Mouse (Mus musculus): ENCODE measurements around the gene Ephb1. TPM values are rescaled to one million over a fixed set of nuclear protein-coding genes. Genes with fewer than 3 reads are reported as not detected.

Gene Ephb1
- total RNA-seq, 2 experiments from 2014 or later = 10.8 to 12.7 TPM

DNA sequence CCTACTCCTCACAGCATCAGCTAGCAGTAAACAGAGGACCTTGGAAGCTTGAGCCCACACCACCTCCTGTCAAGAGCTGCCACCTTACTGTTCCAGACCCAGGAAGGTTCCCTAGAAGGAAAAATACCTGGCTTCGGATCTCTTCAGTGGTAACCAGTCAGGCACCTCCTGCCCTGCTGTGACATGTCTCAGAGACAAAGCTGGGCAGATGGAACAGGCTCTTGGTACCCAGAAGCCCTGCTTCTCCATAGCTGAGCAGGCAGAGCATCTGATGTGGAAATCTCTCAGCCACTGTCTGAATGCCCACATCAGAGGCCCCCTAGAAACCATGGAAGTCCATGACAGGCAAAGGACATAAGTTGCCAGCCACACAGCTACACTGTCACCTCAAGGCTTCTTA, 39.7 kb downstream of the Ephb1 start:
- intact Hi-C loops (cut with DNase I) = no loop called here
- DNase-seq = no peak

DNA sequence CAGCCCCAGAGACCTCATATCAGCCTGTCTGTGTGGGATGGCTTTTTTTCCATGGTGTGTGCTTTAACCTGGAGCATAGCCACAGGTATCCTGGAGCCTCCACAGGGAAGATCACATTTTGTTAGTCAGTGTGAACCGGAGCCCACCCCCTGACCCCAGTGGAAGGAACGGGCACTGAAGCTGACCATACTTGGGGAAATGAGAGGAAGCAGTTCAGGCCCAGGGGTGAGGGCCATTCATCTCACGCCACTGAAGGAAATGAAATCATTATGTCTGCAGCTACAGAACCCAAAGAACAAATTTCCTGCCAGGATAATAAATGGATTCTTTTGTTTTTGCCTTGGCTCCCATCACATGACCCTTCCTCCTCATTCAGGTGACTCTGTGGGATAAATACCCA, 44.1 kb downstream of the Ephb1 start:
- intact Hi-C loops (cut with DNase I) = no loop called here
- DNase-seq = no peak

DNA sequence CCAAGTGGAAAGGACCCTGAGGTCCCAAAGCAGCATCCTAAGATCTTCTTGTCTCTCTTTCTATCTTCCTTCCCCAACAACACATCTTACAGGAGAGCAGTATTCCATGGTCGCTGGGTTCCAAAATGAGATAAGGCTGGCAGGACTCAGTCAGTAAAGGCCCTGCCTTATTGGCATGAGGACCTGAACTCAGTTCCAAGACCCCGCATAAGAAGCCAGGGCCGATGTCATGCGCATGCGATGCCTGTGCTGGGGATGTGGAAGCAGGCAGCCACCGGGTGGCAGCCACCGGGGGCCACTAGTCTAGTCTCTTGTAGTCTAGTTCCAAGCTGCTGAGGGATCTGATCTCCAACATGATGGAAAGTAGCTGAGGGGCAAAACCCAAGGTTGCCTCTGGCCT, 45.2 kb downstream of the Ephb1 start:
- intact Hi-C loops (cut with DNase I) = no loop called here
- DNase-seq = no peak

DNA sequence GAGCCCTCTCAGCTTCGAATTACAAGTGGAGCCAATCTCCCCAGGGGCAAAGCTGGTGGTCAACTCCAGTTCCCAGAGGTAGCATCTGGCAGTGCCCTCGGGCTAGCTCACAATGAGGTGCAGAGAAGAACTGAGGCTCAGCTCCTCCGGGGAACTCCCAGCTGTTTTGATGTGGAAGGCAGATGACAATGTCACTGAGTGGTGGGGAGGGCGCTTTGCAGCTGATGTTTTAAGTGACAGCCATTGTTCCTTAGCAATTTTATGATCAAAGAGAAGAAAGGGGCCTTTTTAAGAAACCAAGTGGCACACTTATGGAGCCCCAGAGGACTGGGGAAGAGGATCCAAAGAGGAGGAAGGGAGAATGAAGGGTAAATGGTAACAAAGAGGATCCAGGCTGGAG, 46.8 kb downstream of the Ephb1 start:
- peak in 1 of 2 experiments; percentile 11 for DNase-seq
- intact Hi-C loops (cut with DNase I) = loop anchor here (2.0 kb wide), 1 partner anchor 47 kb away; the partner anchor contains the start of gene Ephb1

DNA sequence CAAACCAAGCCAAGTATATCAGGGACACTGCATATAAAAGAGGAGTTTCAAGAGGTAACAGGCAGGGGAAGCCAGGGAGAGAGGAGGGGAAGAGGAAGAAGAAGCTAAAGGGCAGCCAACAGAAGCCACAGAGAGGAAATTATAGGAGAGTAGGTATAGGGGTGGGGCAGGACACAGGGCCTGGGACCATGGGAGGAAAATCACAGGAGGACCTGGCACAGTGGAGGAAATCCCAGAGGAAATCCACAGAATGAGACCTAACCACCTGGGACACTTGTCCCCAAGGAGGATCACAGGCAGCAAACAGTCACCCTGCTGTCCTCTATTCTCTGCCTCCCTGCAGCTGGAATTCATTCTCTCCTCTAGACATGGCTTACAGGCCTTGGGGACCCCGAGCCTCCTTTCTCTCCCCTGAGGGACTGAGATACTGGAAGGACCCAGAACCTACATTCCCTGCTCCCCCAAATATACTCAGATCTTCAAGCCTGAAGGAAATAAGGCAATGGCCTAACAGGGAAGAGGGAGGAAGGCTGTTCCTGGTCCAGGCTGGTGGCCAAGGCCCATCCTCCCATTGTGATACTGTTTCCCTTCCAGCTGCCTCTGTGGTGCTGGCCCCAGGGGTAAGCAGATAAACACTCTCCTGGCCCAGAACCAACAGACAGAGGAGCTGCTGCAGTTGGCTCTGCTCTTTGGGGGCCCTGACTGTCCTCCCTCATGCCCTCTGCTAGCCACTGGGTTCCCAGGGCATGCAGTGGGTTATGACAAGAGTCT, 47.7 kb downstream of the Ephb1 start:
- DNase-seq = peak; percentile 67 to 77
- intact Hi-C loops (cut with DNase I) = loop anchor here (2.0 kb wide), 1 partner anchor 48 kb away; the partner anchor contains the start of gene Ephb1

DNA sequence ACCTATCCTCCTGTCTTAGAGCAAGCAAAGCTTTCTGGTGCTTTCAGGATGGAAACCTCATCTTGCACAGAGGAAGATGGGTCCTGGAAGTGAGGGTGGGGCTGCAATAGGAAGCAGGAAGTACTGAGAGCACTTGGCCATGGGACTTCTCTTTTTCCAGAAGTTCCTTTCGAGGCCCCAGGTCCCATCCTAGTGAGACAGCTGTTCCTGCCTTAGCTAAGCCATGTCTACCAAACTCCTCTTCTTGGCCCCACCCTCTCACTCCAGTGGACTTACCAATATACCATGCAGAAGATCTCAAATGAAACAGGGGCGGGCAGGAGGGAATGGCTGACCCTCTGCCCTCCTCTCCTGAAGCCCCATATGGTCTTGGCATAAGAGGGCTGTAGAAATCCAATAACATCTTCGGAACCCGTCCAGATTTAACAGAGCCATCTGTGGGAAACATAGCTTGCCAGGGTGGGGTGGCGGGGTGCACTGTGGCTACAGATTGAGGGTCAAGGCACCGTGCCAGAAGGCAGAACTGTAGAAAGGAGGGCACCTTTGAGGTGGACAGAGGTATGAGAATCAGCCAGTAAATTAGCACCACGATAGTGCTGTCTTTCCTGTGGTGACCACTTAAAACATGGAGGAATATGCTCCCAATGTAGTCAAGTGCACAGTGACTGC, 48.9 kb downstream of the Ephb1 start:
- no peak for DNase-seq
- intact Hi-C loops (cut with DNase I) = loop anchor here (2.0 kb wide), 1 partner anchor 49 kb away; the partner anchor contains the start of gene Ephb1

DNA sequence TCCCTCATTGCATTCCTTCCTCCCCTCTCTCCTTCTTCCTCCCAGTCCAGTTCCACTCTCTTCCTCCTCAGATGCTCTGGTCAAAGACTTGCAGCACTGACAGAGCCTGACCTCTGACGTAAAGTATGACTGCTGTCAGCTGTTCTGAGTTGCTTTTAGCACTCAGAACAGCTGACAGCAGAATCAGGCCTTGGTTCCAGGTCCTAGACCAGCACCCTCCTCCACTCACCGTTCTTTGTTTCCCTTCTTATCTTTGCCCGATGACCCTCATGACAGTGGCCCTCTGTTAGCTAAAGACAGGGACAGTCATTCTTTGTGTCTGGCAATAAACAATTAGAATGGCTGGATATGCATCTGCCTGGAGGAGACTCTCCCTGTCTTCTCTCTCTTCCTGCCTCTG, 49.7 kb downstream of the Ephb1 start:
- no peak for DNase-seq
- intact Hi-C loops (cut with DNase I) = no loop called here

DNA sequence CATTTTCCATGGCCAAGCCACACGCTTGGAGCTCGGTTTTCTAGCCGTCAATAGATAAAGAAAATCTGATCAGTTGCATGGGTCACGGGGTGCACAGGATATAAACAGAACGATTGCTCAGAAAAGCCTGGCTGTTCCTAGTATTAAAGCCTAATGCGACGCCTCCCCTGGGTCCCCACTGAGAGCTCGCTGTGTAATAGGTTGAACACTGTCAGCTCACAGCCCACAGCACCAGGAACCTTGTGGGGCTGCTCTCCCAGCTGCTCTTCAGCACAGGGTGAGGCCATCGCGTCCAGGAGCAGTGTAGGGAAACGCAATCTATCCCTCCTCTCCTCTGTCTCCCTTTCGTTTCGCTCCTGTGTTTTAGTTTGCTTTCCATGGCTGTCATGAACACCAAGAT, 50.6 kb downstream of the Ephb1 start:
- intact Hi-C loops (cut with DNase I) = no loop called here
- DNase-seq = no peak

DNA sequence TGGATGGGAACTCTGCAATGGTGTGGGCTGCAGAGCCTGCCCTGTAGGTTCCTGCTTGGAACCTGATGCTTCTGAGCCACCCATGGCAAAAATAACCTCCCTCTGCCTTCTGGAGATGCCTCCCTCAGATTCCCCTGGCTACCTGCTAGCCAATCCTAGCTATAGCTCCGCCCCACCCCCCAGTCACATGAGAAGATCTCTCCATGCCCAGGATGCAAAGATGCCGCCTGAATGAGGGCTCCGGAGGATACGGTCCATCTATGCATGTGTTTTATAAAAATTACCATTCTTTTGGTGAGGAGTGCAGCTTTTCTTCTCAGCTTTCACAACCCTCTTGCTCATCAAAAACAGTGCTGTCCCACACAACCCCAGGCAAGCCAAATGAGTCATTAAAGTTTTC, 53.5 kb downstream of the Ephb1 start:
- intact Hi-C loops (cut with DNase I) = no loop called here
- no peak for DNase-seq

DNA sequence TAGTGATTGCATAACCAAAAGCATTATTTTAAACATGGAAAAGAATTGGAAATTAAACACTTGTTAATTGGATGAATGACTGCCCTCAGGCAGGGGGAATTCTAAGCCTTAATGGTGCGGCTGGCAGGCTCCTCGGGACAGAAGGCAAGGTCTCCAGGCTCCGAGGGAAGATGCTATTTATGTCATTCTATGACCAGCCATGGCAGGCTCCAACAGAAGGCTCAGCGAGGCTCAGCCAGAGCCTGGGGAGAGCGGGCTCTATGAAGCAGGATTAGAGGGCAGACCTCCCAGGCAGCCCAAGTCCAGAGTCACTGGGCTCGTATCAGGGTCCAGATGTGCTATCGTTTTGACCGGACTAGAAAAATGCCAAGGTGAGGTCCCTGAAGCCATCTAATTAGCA, 55.8 kb downstream of the Ephb1 start:
- no peak for DNase-seq
- intact Hi-C loops (cut with DNase I) = no loop called here

DNA sequence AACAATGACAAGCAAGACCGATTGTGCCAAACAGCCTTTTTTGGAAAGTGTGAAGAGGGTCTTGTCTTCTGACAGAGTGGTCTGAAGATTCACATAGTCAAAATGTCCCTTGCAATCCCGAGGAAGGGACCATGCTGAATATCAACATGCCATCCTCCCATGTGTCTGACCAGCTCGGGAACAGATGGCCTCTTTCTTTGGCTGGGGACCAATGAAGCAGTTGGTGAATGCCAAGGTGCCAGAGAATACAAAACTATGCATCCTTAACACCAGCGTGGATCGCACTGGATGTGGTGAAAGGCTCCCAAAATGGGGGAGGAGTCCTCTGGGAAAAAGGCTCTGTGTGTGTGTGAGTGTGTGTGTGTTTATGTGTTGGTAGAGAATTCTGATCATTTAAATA, 56.5 kb downstream of the Ephb1 start:
- DNase-seq = no peak
- intact Hi-C loops (cut with DNase I) = no loop called here

DNA sequence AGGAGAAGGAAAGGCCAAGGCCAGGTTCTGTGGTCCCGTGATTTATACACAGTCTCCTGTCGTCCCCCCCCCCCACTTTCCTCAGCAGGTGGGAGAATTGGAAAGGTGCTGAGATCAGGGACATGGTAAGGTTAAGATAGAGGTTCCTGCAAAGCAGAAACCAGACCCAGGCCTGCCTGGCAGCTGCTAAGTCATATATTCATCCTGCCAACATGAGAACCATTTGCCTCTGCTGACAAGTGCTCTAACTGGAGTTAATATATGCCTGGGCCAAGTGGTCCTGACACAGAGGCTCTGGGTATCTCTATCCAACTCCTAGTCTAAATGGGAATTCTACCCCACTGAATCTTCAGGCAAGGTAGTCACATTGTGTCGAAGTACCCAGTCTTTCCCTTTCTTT, 57.3 kb downstream of the Ephb1 start:
- intact Hi-C loops (cut with DNase I) = no loop called here
- DNase-seq = no peak

DNA sequence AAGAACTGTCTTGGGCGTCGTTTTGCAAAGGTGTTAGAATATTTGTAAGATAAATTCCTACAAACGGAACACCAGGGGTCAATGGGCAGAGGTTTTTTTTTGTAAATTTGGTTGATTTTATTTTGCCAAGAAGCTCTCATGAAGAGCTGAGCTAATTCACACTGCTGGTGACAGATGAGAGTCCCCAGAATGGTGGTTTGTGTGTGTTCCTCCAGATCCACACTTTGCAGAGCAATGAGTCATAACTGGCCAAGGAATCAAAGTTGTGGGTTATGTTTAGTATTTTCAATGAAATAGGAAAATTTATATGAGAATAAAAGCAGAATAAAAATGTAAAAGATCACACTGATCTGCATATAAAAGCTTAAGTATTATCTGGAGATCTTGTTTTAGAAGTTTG, 60.9 kb downstream of the Ephb1 start:
- intact Hi-C loops (cut with DNase I) = no loop called here
- no peak for DNase-seq

DNA sequence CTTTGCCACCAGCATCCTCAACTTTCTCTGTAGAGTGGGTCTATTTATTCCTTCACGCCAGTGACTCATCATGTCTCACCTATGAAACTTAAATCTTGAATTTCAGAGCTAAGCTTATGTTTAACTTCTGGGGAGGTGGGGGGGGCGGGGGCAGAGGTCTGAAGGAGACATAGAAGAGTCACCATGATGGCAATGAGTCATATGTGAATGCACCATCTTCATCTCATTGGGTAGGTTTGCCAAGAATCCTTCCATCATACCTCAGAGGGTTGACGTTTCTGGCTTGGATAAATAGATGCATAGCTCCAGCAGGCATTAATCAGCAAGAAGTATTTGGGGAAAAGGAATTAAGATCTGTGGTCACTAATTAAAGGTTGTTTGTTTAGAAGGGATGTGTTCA, 63.3 kb downstream of the Ephb1 start:
- intact Hi-C loops (cut with DNase I) = no loop called here

DNA sequence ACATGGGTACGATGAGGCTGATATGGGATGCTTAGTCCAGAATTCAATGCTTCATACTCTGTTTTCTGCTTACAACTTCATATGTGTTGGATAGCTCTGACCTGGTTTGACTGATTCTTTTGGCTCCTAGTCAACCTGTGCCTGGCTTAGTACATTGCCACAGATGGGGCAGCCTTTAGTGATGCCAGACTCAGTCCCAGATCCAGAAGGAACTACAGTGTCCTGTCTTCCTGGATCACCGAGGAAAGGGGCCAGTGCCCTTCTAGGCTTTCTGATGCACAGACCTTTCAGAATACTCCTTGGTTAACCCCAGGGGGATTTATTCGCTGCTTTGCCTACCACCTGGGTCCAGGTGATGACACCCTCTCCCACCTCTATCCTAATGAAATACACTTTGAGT, 66.1 kb downstream of the Ephb1 start:
- intact Hi-C loops (cut with DNase I) = no loop called here
- no peak for DNase-seq

More for the DNA sequence above, 63.3 kb downstream of the Ephb1 start:
- DNase-seq = no peak

DNA sequence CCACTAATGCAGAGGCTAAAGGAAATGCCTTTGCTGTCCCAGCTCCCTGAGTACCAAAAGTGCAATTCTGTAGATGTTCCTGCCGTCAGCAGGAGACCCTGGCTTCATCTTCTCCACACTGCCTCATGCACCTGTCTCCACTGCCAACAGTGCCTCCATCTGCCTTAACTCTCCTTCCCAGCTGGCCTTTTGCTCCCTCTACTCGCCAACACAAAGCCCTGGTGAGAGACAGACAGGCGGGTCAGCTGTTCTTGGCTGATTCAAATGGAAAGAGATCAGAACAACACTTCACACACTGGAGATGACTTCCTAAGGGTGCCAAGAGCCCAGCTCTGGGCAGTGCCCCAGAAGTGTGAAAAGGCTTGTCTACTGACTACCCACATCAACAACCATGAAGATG, 78.6 kb downstream of the Ephb1 start:
- intact Hi-C loops (cut with DNase I) = no loop called here
- no peak for DNase-seq

DNA sequence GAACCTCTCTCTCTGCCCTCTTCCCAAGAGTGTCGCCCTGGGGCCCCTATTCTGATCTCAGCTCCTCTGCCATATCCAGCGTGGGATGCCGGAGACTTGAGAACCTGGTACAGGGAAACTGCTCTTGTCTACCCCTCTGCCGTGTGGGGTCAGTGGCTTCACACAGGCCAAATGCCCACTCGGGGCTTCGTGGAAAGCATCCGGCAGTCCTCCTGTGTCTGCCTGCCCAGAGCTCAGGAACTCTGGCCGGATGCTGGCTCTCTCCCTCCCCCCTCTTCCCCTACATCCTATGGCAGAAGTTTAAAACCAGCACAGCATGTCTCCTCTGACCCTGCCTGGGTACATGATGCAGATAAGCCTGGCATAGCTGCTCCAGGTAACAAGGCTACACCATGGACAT, 80.5 kb downstream of the Ephb1 start:
- intact Hi-C loops (cut with DNase I) = no loop called here
- DNase-seq = no peak

DNA sequence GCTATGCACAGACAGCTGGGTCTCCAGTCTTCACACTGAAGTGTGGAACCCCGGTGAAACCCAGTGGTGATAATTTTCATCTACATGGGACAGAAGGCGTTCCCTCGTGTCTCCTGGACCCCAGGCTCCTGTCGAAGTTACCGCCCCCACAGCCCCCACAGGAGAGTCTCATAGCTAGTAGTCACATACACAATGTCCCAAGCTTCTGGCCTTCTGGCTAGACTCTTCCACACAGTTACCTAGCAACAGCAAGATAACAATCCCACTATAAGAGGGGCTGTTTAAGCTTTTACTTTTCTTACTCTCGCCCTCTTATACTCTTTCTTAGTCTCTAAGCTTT, 81.1 kb downstream of the Ephb1 start:
- intact Hi-C loops (cut with DNase I) = no loop called here
- DNase-seq = no peak

DNA sequence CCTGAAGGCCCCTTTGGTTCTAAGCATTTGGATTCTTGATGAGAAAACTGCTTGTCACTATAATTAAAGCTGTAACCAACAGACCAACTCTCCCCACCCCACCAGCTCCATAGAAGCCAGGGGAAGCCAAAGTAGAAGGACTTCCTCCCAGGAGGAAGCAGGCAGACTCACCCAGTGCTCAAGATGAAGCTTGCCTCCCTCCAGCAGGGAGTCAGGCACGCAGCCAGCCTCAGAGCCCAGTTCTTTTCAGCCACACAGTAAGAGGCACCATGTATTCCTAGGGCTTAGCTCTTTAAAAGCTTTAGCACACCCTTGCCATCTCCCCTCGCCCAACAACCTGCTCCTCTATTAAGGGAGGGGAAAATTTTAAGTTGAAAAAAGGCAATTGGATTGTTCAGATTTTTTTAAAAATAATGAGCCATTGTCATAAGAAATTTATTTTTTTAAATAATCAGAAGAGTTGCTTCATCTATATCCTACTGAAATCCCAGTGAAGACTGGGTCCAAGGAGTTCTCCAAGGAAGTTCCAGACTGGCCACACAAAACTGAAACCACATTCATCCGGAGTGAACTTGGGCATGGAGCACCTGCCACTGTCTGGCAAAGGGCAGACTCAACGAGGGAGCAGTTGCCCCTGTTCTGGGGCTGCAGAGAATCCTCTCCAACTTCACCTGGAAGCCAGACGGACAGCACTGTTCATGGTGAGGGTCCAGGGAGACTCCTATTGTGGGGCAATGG, 81.6 kb downstream of the Ephb1 start:
- peak; percentile 16 for DNase-seq
- intact Hi-C loops (cut with DNase I) = no loop called here

DNA sequence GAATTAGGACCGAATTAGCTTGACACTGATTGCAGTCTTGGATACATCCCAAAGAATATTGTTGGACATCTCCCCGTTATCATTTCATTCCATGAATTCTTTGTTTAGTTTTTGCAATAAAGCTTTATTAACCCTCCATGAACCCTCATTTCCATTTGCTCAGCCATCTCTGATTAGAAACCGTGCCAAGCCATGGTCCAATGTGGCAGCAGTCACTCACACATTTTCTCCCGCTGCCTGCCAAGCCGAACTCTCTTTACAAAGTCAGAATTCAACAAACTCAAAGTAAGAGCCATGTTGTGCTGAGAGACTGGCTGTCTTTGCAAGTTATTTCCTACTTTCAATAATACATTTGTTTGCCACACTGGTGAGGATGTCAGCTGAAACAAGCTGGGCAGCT, 84.0 kb downstream of the Ephb1 start:
- DNase-seq = no peak
- intact Hi-C loops (cut with DNase I) = no loop called here

DNA sequence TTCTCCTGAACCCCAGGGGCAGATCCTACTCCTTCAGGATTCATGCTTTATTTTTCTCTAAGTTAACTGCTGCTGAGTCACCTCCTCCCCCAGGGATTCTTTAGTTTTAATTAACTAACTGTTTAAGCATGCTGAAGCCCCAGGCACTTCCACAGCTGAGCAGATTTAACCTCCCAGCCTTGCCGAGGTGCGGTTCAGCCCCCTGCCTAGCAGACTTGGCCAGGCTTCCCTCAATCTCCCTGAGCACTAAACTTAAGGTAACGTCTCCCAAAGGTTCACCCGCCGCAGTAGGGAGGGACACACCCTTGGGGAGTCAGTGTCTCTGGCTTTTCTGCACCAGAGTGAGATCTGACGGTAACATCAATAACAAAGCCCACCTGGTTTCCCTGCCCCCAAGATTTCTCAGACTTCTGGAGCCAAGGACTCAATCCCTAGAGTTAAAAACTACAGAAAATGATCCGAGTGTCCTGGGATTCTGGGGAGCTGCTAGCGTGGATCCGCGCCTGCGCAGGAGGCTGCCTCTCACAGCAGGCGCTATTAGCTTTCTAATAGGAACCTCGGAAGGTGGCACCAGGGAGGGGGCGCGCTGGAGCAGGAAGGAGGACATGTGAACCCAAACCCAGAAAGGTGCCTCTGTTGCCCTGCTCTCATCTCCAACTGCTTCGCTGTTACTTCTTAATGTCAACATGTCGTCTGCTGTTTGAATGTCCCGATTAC, 87.0 kb downstream of the Ephb1 start:
- intact Hi-C loops (cut with DNase I) = loop anchor here (2.0 to 10.0 kb wide), 2 partner anchors 85 to 277 kb away; no protein-coding TSS in a partner anchor
- DNase-seq = peak; percentile 56 to 62

Data from heart, postnatal 14 days (tissue).